Mouse (Mus musculus) embryonic facial prominence, embryonic 14.5 days (tissue): Measurements from ENCODE around the gene Crebbp. TPM values are rescaled to one million over a fixed set of nuclear protein-coding genes. Genes with fewer than 3 reads are reported as not detected.
A peak's percentile ranks its signal among the peaks of the same experiment; 100 is the strongest.
"Not testable (repeated sequence)": the region's sequence is repeated elsewhere in the genome, so short reads cannot be mapped to it uniquely, and the experiment has no call there.

Experiments
- ATAC-seq: fragments of 200-750 bp; cut with Nextera tagmentation; 2 replicates; pipeline ENCODE4 v1.8.0; 2017; ENCODE audit warnings: low read depth, moderate number of reproducible peaks, moderate TSS enrichment
- DNase-seq: peaks from one replicate; pipeline ENCODE4 v3.0.0-alpha.2; 2015; ENCODE audit warnings: low spot score
- H3K27ac ChIP-seq: fragments of 300-500 bp; sonication (generic); replicated peaks from 2 replicates; pipeline ENCODE4 v1.5.1; 2014; ENCODE audit warnings: low read depth, mild to moderate bottlenecking, low read length, moderate library complexity
- H3K27me3 ChIP-seq: fragments of 300-500 bp; sonication (generic); replicated peaks from 2 replicates; pipeline ENCODE4 v1.6.1; 2014; ENCODE audit warnings: low read length; ENCODE audit not compliant: control insufficient read depth, insufficient read depth
- H3K36me3 ChIP-seq: fragments of 300-500 bp; sonication (generic); 2 replicates; pipeline ENCODE4 v1.6.1; 2014; ENCODE audit warnings: low read length, mixed read lengths; ENCODE audit not compliant: control insufficient read depth, insufficient read depth
- H3K4me1 ChIP-seq: fragments of 300-500 bp; sonication (generic); 2 replicates; pipeline ENCODE4 v1.6.1; 2014; ENCODE audit warnings: antibody characterized with exemption, low read length; ENCODE audit not compliant: control insufficient read depth, insufficient read depth
- H3K4me2 ChIP-seq: fragments of 300-500 bp; sonication (generic); 2 replicates; pipeline ENCODE4 v1.6.1; 2014; ENCODE audit warnings: low read depth, mild to moderate bottlenecking, low read length, moderate library complexity, mixed read lengths
- H3K4me3 ChIP-seq: fragments of 300-500 bp; sonication (generic); 2 replicates; pipeline ENCODE4 v1.5.1; 2014; ENCODE audit warnings: low read depth, mild to moderate bottlenecking, low read length
- H3K9ac ChIP-seq: fragments of 300-500 bp; sonication (generic); 2 replicates; pipeline ENCODE4 v1.6.1; 2014; ENCODE audit warnings: low read depth, mild to moderate bottlenecking, low read length, moderate library complexity, mixed read lengths
- H3K9me3 ChIP-seq: fragments of 300-500 bp; sonication (generic); 2 replicates; pipeline ENCODE4 v1.6.1; 2016; ENCODE audit warnings: low read length; ENCODE audit not compliant: control insufficient read depth
- WGBS: fragments of 180-500 bp; shearing (Covaris S2); extraction: QIAGEN DNeasy Blood & Tissue Kit; methylation state at CpG from one replicate; pipeline ENCODE4 v1.1.7; 2014; 5-methylcytosine and 5-hydroxymethylcytosine counted together
- polyA plus RNA-seq: library from polyadenylated mRNA; unstranded; fragments of >200 nt; fragmentation: Nextera tagmentation; extraction: Ambion mirVana; gene quantifications from 2 replicates; pipeline ENCODE4 v1.2.1, GENCODE M21; 2014

The Crebbp gene
- polyA plus RNA-seq: 41.6 and 43.0 TPM in 2 replicates

DNA sequence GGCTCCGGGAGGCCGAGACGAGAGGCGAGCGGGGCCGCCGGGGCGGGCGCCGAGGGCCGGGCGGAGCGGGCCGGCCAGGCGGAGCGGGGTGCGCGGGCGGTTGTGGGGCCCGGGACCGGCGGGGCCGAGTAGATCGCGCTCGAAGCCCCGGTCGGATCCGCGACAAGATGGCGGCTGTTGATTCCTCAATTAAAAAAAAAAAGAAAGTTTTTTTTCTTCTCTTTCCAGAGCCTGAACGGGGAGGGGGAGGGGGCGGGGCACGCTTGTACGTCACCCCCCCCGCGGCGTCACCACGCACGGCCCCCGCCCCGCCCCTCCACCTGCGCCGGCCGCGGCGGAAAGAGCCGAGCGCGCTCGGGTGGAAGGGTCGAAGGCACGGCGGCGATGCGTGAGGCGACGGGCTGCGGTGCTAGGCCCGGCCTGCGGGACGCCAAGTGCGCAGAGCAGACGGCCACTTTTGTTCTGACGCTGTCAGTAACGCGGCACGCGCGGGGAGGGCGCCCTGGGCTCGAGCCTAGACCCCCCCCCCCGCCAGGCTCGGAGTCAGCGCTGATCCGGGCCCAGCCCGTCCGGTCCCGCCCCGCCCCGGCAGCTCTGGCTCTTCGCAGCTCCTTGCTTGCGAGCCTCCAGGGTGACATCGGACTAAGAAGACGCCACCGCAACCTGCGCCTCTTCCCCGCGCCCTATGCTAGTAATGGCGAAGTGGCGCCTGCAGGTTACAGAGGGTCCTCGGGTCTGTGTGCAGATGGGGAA lies at the start of gene Crebbp:
Crebbp (minus strand) TSS at position 199 of the 753 bp plus-strand sequence.
- Histone ChIP-seq H3K9ac (peak within 1 kb of the TSS; percentile 96), H3K4me3 (peak within 1 kb of the TSS; percentile 100), H3K4me1 (peaks cover 16% of the 10 kb centered on the region; the same call in 1 of the 2 replicates), H3K36me3 (no peaks in the 10 kb centered on the region; the same call in 1 of the 2 replicates), H3K27me3 (no peaks in the 10 kb centered on the region), H3K9me3 (no peaks in the 10 kb centered on the region), H3K4me2 (peak within 1 kb of the TSS; percentile 96), H3K27ac (peak within 1 kb of the TSS; percentile 100)
- WGBS: no CpG with 5 or more reads among the region's 92 CpGs
- ATAC-seq: peak; percentile 94
- peak; percentile 93 for DNase-seq

DNA sequence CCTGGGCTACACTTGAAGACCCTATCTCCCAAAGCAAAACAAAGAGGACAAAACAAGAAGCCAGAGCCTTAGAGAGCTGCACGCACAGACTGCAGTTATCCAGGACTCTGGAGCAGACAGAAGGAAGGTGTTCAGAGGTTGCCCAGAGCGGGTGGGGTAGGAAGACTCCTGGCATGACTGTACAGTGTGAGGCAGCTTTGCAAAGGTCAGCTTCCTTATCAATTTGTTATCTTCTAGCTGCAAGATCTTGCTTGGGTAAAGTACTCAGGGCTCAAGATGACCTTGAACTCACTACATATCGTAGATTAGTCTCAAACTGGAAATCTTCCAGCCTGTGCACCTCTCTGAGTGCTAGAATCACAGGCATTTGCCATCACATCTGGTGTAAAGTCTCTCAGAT lies 49.7 kb upstream of the Crebbp start:
- Histone ChIP-seq H3K27ac (no peak overlapping the region), H3K4me1 (peaks cover 7% of the 10 kb centered on the region; the same call in 1 of the 2 replicates), H3K36me3 (no peaks in the 10 kb centered on the region), H3K27me3 (no peaks in the 10 kb centered on the region), H3K4me3 (no peak overlapping the region), H3K9me3 (no peaks in the 10 kb centered on the region), H3K9ac (no peak overlapping the region), H3K4me2 (no peak overlapping the region)
- 89% methylated on average over 3 of the region's 3 CpGs for WGBS
- DNase-seq (no peak), ATAC-seq (no peak)

DNA sequence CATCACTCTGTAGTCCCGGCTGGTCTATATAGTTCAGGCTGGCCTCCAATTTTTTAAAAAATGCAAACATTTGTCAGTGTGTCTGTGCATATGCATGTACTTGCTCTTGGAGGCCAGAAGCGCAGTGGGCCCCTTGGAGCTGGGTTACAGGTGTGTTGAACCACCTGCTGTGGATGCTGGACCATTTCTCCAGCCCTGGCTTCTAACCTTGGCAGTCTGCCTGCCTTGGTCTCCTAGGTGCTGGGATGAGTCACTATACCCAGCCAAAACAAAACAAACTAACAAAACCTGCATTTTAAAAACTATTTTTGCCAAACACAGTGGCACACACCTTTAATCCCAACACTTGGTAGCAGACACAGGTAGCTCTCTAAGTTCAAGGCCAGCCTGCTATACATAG lies 43.7 kb upstream of the Crebbp start:
- Histone ChIP-seq H3K4me3 (no peak overlapping the region), H3K4me1 (no peaks in the 10 kb centered on the region), H3K9ac (no peak overlapping the region), H3K27me3 (no peaks in the 10 kb centered on the region), H3K27ac (no peak overlapping the region), H3K4me2 (no peak overlapping the region), H3K36me3 (no peaks in the 10 kb centered on the region), H3K9me3 (no peaks in the 10 kb centered on the region)
- WGBS: 81% methylated on average over 2 of the region's 2 CpGs
- DNase-seq (no peak), ATAC-seq (no peak)

- Histone ChIP-seq H3K27ac (no peak overlapping the region), H3K4me1 (no peaks in the 10 kb centered on the region), H3K9ac (no peak overlapping the region), H3K4me2 (no peak overlapping the region), H3K36me3 (no peaks in the 10 kb centered on the region), H3K4me3 (no peak overlapping the region), H3K27me3 (no peaks in the 10 kb centered on the region), H3K9me3 (peaks cover 16% of the 10 kb centered on the region)
- WGBS: 96% methylated on average over 3 of the region's 3 CpGs
- DNase-seq (no peak), ATAC-seq (no peak)
These were observed 35.0 kb upstream of the Crebbp start for GRCm38 (mm10) chr16:4248791-4249190.

- not testable (repeated sequence) for H3K27me3 ChIP-seq, H3K4me1 ChIP-seq, ATAC-seq, H3K4me3 ChIP-seq, H3K36me3 ChIP-seq, DNase-seq, H3K9ac ChIP-seq, H3K27ac ChIP-seq, H3K4me2 ChIP-seq
- H3K9me3 ChIP-seq: peaks cover 12% of the 10 kb centered on the region
- WGBS: 100% methylated on average over 1 of the region's 1 CpGs
These were observed 31.4 kb upstream of the Crebbp start for GRCm38 (mm10) chr16:4245241-4245640.

GRCm38 (mm10) chr16:4236131-4236530 lies 22.3 kb upstream of the Crebbp start:
- Histone ChIP-seq H3K4me3 (no peak overlapping the region), H3K4me1 (no peaks in the 10 kb centered on the region), H3K27ac (no peak overlapping the region), H3K4me2 (no peak overlapping the region), H3K36me3 (no peaks in the 10 kb centered on the region), H3K27me3 (no peaks in the 10 kb centered on the region), H3K9ac (no peak overlapping the region), H3K9me3 (no peaks in the 10 kb centered on the region)
- no peak for ATAC-seq
- 85% methylated on average over 4 of the region's 4 CpGs for WGBS
- no peak for DNase-seq

DNA sequence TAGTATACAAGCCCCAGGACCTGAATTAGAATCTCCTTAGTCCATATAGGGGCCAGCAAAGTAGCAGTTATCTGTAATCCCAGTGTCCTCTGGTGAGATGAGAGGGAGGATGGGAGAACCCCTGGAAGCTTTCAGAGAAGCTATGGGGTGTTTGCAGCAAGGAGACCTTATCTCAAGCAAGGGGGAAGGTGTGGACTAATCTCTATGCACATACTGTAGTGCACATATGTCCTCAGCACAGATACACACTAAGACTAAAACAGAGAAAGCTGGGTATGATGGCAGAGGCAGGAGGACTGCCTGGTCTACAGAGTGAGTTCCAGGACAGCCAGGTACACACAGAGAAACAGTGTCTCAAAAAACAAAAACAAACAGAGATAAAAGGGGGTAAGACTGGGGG lies 21.8 kb upstream of the Crebbp start:
- Histone ChIP-seq H3K9ac (no peak overlapping the region), H3K9me3 (no peaks in the 10 kb centered on the region), H3K4me1 (no peaks in the 10 kb centered on the region), H3K4me2 (no peak overlapping the region), H3K36me3 (no peaks in the 10 kb centered on the region), H3K27me3 (no peaks in the 10 kb centered on the region), H3K27ac (no peak overlapping the region), H3K4me3 (no peak overlapping the region)
- no peak for DNase-seq
- no peak for ATAC-seq

DNA sequence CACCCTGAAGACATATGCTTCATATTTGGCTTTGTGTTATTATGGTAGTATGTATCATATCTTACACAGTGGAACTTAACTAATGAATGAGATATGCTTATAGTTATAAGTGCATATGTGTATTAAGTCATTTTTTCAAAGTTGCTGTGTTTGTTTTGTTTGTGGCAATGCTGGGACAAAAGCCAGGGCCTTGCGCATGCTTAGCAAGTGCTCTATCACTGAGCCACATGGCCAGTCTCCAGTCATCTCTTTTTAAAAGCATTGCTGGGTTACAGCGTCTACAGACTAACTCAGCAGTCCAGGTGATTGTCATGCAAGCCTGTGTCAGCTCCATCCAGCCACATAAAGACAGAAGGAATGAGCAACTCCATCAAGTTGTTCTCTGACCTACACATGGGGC lies 12.0 kb upstream of the Crebbp start:
- DNase-seq: no peak
- 90% methylated on average over 2 of the region's 2 CpGs for WGBS
- Histone ChIP-seq H3K4me3 (no peak overlapping the region), H3K36me3 (no peaks in the 10 kb centered on the region), H3K27ac (no peak overlapping the region), H3K4me2 (no peak overlapping the region), H3K4me1 (no peaks in the 10 kb centered on the region), H3K9me3 (no peaks in the 10 kb centered on the region), H3K9ac (no peak overlapping the region), H3K27me3 (no peaks in the 10 kb centered on the region)
- no peak for ATAC-seq
